Mouse (Mus musculus) brown adipose tissue, adult 24 weeks (tissue): ENCODE measurements around the gene Cdc73. TPM values are rescaled to one million over a fixed set of nuclear protein-coding genes. Genes with fewer than 3 reads are reported as not detected.
"Not testable (repeated sequence)": the region's sequence is repeated elsewhere in the genome, so short reads cannot be mapped to it uniquely, and the experiment has no call there.

Source experiments
- H3K27ac ChIP-seq: fragments of 200-500 bp; replicated peaks from 2 replicates; pipeline ENCODE4 v1.5.1; 2012; ENCODE audit warnings: low read depth, mild to moderate bottlenecking, low read length
- H3K4me1 ChIP-seq: fragments of 200-500 bp; 2 replicates; pipeline ENCODE4 v1.6.1; 2012; ENCODE audit warnings: low read length, mixed read lengths; ENCODE audit not compliant: control insufficient read depth, insufficient read depth, insufficient read length
- H3K4me3 ChIP-seq: fragments of 200-500 bp; 2 replicates; pipeline ENCODE4 v1.5.1; 2012; ENCODE audit warnings: low read depth, mild to moderate bottlenecking, low read length, moderate library complexity; ENCODE audit not compliant: insufficient read depth
- polyA plus RNA-seq: library from polyadenylated mRNA; stranded (reverse); fragments of >200 nt; gene quantifications from 2 replicates; pipeline ENCODE4 v1.2.4, GENCODE M21; 2012; ENCODE audit not compliant: missing spikeins, insufficient read depth, insufficient read length

The Cdc73 gene
- polyA plus RNA-seq: 26.7 and 27.2 TPM in 2 replicates

DNA sequence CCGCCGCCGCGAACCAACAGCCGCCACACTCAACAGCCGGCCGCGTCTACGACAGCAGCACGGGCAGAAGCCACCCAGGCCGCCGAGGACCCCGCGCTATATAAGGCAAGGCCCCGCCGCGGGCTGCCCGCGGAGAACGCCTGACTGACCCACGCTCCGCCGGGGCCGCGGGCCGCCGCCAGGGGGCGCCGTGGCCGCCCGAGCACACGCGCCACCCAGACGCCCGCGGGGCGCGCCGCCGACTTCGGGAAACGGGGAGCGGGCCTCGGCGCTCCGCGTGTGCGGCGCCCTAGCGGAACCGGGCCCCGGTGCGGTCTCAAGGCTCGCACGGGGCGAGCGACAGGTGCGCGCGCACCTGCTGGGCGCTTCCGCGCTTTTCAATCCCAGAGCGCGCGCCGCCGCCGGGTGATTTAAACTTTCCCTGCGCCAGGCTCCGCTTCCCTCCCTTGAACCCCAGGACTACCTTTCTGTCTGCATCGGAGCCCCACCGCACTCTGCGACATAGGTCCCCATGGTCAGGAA lies at the start of gene Cdc73:
Gene Cdc73 (minus strand): TSS at position 153 of the 522 bp plus-strand sequence.
- Histone ChIP-seq H3K27ac (peak within 1 kb of the TSS; percentile 94), H3K4me1 (no peaks in the 10 kb centered on the region), H3K4me3 (peak within 1 kb of the TSS; percentile 90)

DNA sequence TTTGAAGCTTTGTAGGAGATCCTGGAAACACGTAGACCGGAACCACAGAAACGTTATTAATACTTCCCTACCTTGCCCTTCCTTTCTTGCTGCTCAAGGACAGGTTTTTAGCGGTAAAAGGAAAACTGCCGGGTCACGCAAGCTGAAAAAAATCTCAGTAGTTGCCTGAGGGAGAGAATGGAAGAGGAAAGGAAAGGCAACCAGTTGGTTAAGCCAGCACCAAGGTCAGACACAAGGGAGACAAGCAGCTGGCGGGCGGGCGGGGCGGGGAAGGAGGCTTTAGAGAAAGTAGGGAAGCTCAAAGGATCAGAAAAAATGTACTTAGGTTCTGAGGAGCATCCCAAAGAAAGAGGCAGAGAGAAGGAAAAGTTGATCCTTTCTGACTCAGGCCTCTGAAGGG lies 43.2 kb upstream of the Cdc73 start:
- Histone ChIP-seq H3K27ac (no peak overlapping the region), H3K4me3 (no peak overlapping the region), H3K4me1 (no peaks in the 10 kb centered on the region)

DNA sequence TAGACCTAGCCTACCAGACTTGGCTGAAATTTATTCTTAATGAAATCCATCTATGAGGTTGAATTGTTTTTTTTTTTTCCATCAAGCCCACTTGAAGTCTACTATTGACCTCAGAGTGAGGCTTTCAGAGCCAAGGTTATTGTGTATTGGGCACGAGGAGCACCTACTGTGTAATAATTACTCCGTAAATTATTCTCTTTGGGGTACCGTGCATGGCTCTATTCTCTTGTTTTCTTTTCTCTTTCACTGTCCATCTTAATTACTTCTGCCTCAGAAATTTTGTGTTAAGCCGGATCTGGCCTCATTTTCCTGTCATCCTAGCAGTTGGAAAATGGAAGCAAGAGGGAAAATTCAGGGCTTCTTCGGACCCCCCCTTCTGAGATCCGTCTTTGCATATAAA lies 39.5 kb upstream of the Cdc73 start:
- H3K4me3 ChIP-seq: no peak overlapping the region
- no peaks in the 10 kb centered on the region for H3K4me1 ChIP-seq

DNA sequence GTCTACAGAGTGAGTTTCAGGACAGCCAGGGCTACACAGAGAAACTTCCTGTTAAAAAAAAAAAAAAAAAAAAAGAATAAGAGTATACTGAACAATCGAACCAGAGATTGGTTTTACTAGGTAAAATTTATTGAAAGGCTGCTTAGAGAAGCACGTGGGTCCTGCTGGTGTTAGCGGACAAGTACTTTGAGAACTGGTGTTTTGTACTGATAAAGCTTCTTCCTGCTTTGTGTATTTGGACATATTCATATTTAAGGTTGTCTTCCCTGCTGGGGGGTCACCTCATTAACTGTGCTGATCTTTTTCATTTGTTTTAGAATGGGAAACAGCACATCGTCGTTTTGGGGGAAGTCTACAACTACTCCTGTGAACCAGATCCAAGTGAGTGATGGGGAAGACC lies 38.6 kb upstream of the Cdc73 start:
- Histone ChIP-seq H3K4me3 (no peak overlapping the region), H3K4me1 (no peaks in the 10 kb centered on the region), H3K27ac (no peak overlapping the region)

More for the DNA sequence above, 39.5 kb upstream of the Cdc73 start:
- no peak overlapping the region for H3K27ac ChIP-seq

DNA sequence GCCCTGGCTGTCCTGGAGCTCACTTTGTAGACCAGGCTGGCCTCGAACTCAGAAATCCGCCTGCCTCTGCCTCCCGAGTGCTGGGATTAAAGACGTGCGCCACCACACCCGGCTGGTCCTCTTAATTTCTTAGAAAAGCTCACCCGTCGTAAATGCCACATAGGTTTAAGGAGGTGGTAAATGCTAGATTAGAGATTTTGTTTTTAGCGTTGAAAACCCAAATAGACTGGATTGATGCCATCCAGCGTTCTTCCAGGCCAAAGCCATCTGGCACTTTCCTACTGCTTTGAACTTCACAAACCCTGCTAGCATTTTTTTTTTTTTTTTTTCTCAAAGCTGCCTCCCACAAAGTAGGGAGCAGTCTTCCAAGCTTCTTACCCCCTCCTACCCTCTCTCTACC lies 37.9 kb upstream of the Cdc73 start:
- Histone ChIP-seq H3K27ac (no peak overlapping the region), H3K4me1 (no peaks in the 10 kb centered on the region), H3K4me3 (no peak overlapping the region)

DNA sequence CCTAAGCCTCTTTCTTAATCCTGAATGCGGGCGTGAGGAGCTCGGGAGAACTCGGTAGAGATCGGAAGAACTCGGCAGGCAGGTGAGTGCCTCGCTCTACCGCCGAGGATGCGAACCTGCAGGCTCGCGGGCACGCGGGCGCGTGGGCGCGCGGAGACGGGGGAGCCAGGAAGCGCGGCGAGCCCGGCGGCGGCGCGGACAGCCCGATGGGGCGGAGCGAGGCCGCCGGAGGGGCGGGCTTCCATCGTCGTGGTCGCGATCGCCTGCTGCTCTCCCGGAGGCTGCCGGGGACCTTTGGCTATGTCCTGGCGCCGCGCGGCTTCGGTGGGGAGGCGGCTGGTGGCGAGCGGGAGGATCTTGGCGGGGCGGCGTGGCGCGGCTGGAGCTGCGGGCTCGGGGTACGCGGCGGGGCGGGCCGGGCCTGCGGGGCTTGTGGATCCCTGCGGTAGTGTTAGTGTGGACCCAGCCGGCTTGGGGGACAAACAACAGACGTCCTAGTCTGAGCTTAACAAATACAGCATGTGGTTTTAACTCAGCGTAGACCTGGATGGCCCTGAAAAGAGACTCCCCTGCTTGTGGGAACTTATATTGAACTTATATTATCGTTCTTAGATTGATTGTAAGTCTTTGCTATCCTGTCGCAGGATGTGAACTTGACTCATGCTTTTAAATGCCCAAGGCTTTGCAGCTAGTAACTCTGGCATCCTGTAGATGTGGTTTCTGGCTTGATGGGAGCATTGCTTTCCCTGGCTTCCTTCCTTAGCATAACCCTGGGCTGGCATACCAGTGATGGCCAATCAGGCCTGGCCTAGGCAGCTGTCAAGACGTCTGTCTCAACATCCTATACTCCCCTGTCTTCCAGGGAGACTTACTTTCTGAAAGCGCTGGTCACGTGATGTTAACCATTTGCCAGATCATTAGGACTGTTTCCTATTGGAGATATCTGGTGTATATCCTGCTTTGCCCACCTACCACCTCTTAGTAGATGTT lies 37.0 kb upstream of the Cdc73 start:
- peak overlapping the region; percentile 35 for H3K27ac ChIP-seq
- no peaks in the 10 kb centered on the region for H3K4me1 ChIP-seq
- H3K4me3 ChIP-seq: peak overlapping the region; percentile 71

- H3K4me1 ChIP-seq: no peaks in the 10 kb centered on the region
- no peak overlapping the region for H3K27ac ChIP-seq
- H3K4me3 ChIP-seq: peak overlapping the region; percentile 71
Observed at GRCm38 (mm10) chr1:143738811-143739210, 36.1 kb upstream of the Cdc73 start.

GRCm38 (mm10) chr1:143733914-143734410 lies 31.3 kb upstream of the Cdc73 start:
- no peak overlapping the region for H3K4me3 ChIP-seq
- H3K27ac ChIP-seq: no peak overlapping the region
- H3K4me1 ChIP-seq: no peaks in the 10 kb centered on the region

- Histone ChIP-seq H3K27ac (no peak overlapping the region), H3K4me3 (no peak overlapping the region), H3K4me1 (no peaks in the 10 kb centered on the region)
Observed at GRCm38 (mm10) chr1:143731691-143732090, 29.0 kb upstream of the Cdc73 start.

GRCm38 (mm10) chr1:143730899-143731298 lies 28.2 kb upstream of the Cdc73 start:
- H3K4me3 ChIP-seq: no peak overlapping the region
- H3K4me1 ChIP-seq: no peaks in the 10 kb centered on the region
- no peak overlapping the region for H3K27ac ChIP-seq

DNA sequence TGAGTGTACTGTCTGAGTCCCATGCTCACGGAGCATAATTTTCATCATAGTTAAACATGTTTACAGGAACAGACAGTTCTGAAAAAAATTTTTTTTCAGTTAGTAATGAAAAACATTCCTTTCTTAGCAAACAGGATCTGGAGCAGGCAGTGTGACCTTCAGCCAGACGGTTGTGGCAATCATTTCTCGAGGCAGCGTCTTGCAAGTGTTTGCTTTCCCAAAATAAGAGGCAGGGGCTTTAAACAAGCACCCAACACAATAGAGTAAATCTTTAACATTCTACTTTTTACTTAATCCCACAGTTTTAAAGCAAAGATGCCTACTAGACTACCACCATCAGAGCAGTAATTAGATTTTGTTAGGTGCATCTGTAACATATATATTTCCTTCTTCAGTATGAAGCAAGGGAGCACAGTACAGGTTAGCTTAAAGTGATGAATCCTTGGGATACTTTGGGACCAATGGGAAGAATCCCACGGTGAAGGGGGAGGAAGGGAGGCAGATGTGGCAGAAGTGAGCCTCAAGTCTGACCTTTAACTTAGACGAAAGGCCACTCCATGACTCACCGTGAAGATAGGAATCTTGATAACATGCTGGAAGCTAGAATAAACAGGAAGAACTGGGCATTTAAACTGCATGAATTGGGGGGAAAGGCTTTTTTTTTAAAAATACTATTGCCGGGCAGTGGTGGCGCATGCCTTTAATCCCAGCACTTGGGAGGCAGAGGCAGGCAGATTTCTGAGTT lies 25.2 kb upstream of the Cdc73 start:
- Histone ChIP-seq H3K4me1 (no peaks in the 10 kb centered on the region), H3K27ac (no peak overlapping the region), H3K4me3 (no peak overlapping the region)

- H3K4me3 ChIP-seq: no peak overlapping the region
- H3K4me1 ChIP-seq: no peaks in the 10 kb centered on the region
- H3K27ac ChIP-seq: no peak overlapping the region
Observed at GRCm38 (mm10) chr1:143724456-143725064, 21.9 kb upstream of the Cdc73 start.

DNA sequence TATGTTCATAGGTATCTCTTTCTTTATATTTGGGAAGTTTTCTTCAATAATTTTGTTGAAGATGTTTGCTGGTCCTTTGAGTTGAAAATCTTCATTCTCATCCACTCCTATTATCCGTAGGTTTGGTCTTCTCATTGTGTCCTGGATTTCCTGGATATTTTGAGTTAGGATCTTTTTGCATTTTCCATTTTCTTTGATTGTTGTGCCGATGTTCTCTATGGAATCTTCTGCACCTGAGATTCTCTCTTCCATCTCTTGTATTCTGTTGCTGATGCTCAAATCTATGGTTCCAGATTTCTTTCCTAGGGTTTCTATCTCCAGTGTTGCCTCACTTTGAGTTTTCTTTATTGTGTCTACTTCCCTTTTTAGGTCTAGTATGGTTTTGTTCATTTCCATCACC lies 13.3 kb upstream of the Cdc73 start, which contains the start of gene Glrx2:
Gene Glrx2 (plus strand): TSS at position 301 of the 400 bp plus-strand sequence.
- not testable (repeated sequence) for H3K4me1 ChIP-seq, H3K4me3 ChIP-seq, H3K27ac ChIP-seq

DNA sequence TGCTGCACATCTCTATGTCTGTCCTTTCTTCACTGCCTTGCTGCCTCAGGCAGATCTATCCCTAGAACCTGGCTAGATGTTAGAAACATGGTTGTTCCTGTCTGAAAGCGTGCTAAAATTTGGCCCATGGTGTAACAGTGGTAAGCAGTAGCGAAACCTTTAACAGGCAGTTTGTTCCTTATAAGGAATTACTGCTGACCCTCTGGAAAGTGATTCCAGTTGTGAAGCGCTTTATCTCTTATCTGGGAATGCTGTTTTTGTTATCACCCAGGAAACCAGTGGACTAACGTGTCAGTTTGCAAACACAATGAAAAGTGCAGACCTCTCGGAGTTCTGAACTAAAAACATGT lies 7.9 kb upstream of the Cdc73 start:
- Histone ChIP-seq H3K27ac (no peak overlapping the region), H3K4me3 (no peak overlapping the region), H3K4me1 (no peaks in the 10 kb centered on the region)
